Mouse (Mus musculus): ENCODE measurements around the gene Rbpj. TPM values are rescaled to one million over a fixed set of nuclear protein-coding genes. Genes with fewer than 3 reads are reported as not detected.
A peak's percentile ranks its signal among the peaks of the same experiment; 100 is the strongest.

Gene Rbpj
- polyA plus RNA-seq, 1 experiment from 2014 or later, result 42.6 TPM

DNA sequence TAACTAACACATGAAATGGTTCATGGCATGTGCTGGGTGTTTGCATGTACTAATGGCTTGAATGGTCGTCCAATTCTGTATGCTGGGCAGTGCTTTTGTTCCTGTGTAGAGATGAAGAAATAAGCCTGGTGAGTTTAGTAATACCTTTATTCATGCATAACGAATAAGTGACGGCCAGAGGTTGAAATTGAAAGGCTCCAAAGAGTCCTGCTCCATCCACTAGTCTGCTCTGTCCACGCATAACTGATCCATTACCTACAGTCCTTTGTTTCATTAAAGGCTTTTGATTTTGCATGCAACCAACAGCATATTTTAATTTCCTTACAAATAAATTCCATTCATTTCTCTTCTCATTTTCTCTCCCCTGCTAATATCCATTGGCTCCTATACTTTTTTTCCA lies 53.2 kb downstream of the Rbpj start:
- H3K27me3 ChIP-seq, result no peaks in the 10 kb centered on the region
- 77% methylated on average over 4 of the region's 4 CpGs for WGBS
- no peak for ATAC-seq (ENCODE audit: insufficient number of reproducible peaks, insufficient read depth, low FRiP score, low TSS enrichment, low read depth)
- H3K4me3 ChIP-seq, result no peak overlapping the region
- no peaks in the 10 kb centered on the region for H3K9me3 ChIP-seq
- H3K36me3 ChIP-seq, result no peaks in the 10 kb centered on the region
- no peak overlapping the region for H3K27ac ChIP-seq
- no peak overlapping the region for H3K4me2 ChIP-seq
- peaks cover 23% of the 10 kb centered on the region for H3K4me1 ChIP-seq
- H3K9ac ChIP-seq, result no peak overlapping the region

DNA sequence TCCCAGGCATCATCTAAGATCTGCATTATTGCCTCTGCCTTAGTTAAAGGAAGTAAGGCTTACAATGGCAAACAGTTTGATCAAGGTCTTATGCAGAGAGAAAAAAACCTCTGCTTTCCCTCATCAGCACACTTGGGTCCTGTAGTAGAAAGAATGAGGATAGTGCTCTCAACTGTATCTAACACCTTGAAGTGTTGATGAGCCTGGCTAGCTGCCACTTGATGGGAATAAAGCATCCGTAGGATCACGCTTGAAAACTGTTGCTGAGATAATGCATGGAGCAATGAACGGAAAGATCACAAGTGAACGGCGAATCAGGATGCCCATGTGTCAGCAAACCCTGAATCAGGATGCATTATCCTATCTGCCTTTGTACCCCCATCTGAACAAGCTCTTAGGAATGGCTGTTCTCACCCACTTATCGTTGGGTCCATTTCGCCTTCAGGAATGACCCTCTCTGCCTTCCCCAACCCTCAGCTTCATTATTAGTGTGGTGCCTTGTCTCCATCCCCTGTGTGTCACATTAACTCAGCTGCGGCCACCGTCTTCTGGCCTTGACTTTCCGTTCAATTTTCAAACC lies 54.1 kb downstream of the Rbpj start:
- WGBS, result 94% methylated on average over 10 of the region's 10 CpGs
- Histone ChIP-seq H3K27me3 (no peaks in the 10 kb centered on the region), H3K9ac (no peak overlapping the region), H3K4me2 (no peak overlapping the region), H3K36me3 (no peaks in the 10 kb centered on the region), H3K9me3 (no peaks in the 10 kb centered on the region), H3K27ac (no peak overlapping the region), H3K4me1 (peaks cover 23% of the 10 kb centered on the region), H3K4me3 (no peak overlapping the region)
- no peak for ATAC-seq (ENCODE audit: insufficient number of reproducible peaks, insufficient read depth, low FRiP score, low TSS enrichment, low read depth)

DNA sequence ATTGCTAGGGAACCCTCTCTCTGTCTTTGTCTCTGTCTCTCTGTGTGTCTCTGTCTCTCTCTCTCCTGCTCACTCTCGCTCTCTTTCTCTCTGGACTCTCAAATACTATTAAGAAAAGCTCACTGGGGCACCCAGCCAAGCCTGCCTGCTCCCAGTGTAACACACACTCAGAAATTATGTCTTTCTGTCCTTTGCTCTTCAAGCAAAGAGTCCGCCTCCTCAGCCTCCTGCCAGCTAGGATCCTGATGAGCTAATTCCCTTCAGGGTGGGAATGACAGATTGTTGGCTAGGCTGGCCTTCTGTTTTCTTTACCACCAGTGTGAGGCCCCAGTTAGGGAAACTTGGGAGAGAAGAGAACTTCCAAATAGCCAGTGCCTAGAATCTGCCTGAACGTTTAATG lies 57.1 kb downstream of the Rbpj start:
- Histone ChIP-seq H3K9me3 (no peaks in the 10 kb centered on the region), H3K4me2 (no peak overlapping the region), H3K9ac (no peak overlapping the region), H3K4me3 (no peak overlapping the region), H3K4me1 (peaks cover 27% of the 10 kb centered on the region), H3K27ac (no peak overlapping the region), H3K27me3 (no peaks in the 10 kb centered on the region), H3K36me3 (no peaks in the 10 kb centered on the region)
- ATAC-seq (ENCODE audit: insufficient number of reproducible peaks, insufficient read depth, low FRiP score, low TSS enrichment, low read depth), result no peak
- 43% methylated on average over 3 of the region's 3 CpGs for WGBS

DNA sequence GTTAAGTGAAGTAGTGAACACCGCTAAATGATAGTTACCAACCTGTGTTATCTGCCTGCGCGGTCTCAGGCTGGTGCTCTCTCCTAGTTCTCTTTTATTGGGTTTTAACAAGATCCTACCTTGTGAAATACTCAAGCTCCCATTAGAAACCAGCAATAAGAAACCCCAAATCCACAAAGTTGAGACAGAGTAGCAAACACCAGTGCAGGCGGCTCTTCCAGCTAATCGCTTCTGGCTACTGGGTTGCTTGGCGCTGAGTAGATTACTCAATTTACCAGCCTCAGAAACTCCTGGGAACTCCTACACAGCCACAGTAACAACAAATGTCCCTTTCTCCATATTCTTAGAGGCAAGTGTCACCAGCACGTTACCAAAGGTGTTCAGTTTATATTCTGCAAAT lies 58.2 kb downstream of the Rbpj start:
- H3K9ac ChIP-seq, result no peak overlapping the region
- H3K27ac ChIP-seq, result no peak overlapping the region
- H3K9me3 ChIP-seq, result no peaks in the 10 kb centered on the region
- no peaks in the 10 kb centered on the region for H3K36me3 ChIP-seq
- no peak overlapping the region for H3K4me3 ChIP-seq
- H3K4me2 ChIP-seq, result no peak overlapping the region
- ATAC-seq (ENCODE audit: insufficient number of reproducible peaks, insufficient read depth, low FRiP score, low TSS enrichment, low read depth), result no peak
- H3K4me1 ChIP-seq, result peaks cover 22% of the 10 kb centered on the region
- WGBS, result 94% methylated on average over 7 of the region's 7 CpGs
- H3K27me3 ChIP-seq, result no peaks in the 10 kb centered on the region

DNA sequence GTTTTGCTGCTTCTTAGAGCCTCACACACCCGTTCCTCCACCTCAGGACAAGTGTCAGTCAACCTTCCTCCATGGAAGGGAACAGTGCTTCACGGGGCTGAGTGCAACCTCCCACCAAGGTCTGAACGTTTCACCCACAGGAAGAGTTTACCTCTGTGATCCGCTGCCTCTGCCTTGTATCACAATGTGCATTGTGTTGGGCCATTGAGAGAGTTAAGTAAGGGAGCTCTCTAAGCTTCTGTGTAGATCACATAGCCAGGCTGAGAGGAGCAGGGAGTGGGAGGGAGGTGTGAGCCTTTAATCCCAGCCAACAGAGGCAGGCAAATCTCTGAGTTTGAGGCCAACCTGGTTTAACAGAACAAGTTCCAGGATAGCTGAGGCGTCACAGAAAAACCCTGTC lies 58.9 kb downstream of the Rbpj start:
- Histone ChIP-seq H3K4me2 (no peak overlapping the region), H3K36me3 (no peaks in the 10 kb centered on the region), H3K9ac (no peak overlapping the region), H3K9me3 (no peaks in the 10 kb centered on the region), H3K27ac (no peak overlapping the region), H3K4me1 (peaks cover 22% of the 10 kb centered on the region), H3K4me3 (no peak overlapping the region), H3K27me3 (no peaks in the 10 kb centered on the region)
- 69% methylated on average over 5 of the region's 5 CpGs for WGBS
- ATAC-seq (ENCODE audit: insufficient number of reproducible peaks, insufficient read depth, low FRiP score, low TSS enrichment, low read depth), result no peak

DNA sequence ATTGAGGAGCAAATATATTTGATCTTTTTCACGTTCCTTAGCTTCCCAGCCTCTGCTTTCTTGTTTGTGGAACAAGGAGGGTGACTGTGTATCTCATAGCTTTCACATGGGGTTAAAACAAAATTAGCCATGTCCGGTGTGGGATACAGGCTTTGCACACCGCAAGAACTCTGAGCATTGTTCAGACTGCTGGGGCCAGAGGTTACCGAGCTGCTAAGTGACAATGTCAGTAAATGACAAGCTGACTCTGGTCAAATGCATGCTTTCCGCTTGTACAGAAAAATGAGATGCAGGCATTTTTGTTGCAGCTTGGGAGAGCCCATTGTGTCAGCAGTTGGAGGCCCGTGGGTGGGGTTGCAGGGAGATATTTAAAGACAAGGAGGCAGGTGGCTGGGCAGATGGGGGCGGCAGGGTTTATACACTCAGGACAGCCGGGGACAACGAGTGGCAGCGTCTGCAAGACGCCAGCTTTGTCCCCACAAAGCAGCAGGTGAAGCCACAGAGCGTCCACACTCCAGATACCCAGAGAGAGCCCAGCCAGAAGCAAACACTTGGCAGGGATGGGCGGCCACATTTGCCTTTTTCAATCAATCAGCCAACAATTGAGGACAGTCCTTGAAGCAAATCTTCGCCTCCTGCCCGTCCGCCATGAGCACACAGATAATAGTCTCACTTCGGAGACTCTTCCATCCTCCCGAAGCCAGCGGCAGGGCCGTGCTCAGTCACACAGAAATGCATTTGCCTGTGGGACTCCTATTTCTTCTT lies 59.5 kb downstream of the Rbpj start:
- H3K27ac ChIP-seq, result no peak overlapping the region
- WGBS, result 63% methylated on average over 20 of the region's 20 CpGs
- H3K9ac ChIP-seq, result no peak overlapping the region
- peaks cover 22% of the 10 kb centered on the region for H3K4me1 ChIP-seq
- no peak for ATAC-seq (ENCODE audit: insufficient number of reproducible peaks, insufficient read depth, low FRiP score, low TSS enrichment, low read depth)
- H3K9me3 ChIP-seq, result no peaks in the 10 kb centered on the region
- no peaks in the 10 kb centered on the region for H3K36me3 ChIP-seq
- no peak overlapping the region for H3K4me2 ChIP-seq
- H3K4me3 ChIP-seq, result no peak overlapping the region
- no peaks in the 10 kb centered on the region for H3K27me3 ChIP-seq

DNA sequence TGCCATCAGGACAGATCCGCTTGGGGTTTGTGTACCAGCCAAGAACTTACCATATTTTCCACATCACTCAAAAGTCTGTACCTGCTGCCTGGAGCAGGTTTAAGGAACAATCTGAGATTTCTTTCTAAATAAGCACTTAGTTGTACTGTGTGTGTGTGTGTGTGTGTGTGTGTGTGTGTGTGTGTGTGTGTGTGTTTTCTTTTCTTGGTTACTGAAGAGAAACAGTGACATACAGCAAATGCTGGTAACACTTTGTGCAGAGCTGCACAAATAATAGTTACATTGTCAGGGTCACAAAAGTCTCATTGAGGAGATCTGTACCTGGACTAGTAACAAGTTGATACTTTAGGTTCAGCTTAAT lies 60.1 kb downstream of the Rbpj start:
- no peaks in the 10 kb centered on the region for H3K36me3 ChIP-seq
- peaks cover 26% of the 10 kb centered on the region for H3K4me1 ChIP-seq
- H3K4me3 ChIP-seq, result no peak overlapping the region
- no peaks in the 10 kb centered on the region for H3K27me3 ChIP-seq
- no peaks in the 10 kb centered on the region for H3K9me3 ChIP-seq
- ATAC-seq (ENCODE audit: insufficient number of reproducible peaks, insufficient read depth, low FRiP score, low TSS enrichment, low read depth), result no peak
- no peak overlapping the region for H3K27ac ChIP-seq
- H3K9ac ChIP-seq, result no peak overlapping the region
- no peak overlapping the region for H3K4me2 ChIP-seq
- WGBS, result 59% methylated on average over 1 of the region's 1 CpGs

DNA sequence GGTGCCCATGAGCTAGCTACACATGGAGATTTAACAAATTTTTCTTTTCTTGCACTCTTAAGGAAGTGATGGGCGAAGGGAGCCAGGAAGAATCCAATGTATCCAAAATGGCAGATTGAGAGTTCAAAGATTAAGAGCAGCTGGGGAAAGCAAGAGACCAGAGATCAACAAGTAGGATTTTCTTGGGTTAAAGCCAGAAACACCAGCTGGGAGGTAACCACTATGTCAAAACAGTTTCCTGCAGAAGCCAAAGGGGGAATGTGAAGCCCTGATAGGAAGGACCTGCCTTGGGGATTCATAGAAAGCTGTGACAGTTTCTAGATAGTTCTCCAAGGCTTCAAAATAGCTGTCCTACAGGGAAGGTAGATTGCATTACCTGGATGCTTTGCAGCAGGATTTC lies 63.9 kb downstream of the Rbpj start:
- peaks cover 16% of the 10 kb centered on the region for H3K4me1 ChIP-seq
- no peak overlapping the region for H3K9ac ChIP-seq
- H3K9me3 ChIP-seq, result no peaks in the 10 kb centered on the region
- no peak for ATAC-seq (ENCODE audit: insufficient number of reproducible peaks, insufficient read depth, low FRiP score, low TSS enrichment, low read depth)
- H3K27ac ChIP-seq, result no peak overlapping the region
- no peak overlapping the region for H3K4me2 ChIP-seq
- H3K27me3 ChIP-seq, result no peaks in the 10 kb centered on the region
- no peaks in the 10 kb centered on the region for H3K36me3 ChIP-seq
- no peak overlapping the region for H3K4me3 ChIP-seq
- WGBS, result 86% methylated on average over 1 of the region's 1 CpGs

DNA sequence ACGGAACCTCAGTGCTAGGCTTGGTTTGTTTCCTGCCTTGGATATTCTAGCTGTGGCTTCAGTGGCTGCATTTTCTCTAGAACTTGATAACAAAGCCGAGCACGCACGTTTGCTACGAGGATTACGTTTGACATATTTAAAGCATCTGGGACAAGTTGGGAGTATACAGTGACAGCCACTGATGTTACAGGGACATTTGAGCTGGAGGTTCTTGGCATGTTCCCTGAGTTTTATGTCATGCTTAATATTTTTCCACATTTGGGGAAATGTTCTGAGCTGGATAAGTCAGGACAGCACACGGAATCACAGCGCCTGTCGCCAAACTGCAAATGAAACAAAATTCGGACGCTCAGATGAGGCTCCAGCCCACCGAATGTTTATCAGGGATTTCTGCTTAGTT lies 69.1 kb downstream of the Rbpj start:
- Histone ChIP-seq H3K27me3 (no peaks in the 10 kb centered on the region), H3K4me1 (peaks cover 24% of the 10 kb centered on the region), H3K36me3 (no peaks in the 10 kb centered on the region), H3K9me3 (no peaks in the 10 kb centered on the region), H3K4me2 (no peak overlapping the region), H3K9ac (no peak overlapping the region), H3K4me3 (no peak overlapping the region), H3K27ac (no peak overlapping the region)
- ATAC-seq (ENCODE audit: insufficient number of reproducible peaks, insufficient read depth, low FRiP score, low TSS enrichment, low read depth), result no peak
- 41% methylated on average over 12 of the region's 12 CpGs for WGBS

DNA sequence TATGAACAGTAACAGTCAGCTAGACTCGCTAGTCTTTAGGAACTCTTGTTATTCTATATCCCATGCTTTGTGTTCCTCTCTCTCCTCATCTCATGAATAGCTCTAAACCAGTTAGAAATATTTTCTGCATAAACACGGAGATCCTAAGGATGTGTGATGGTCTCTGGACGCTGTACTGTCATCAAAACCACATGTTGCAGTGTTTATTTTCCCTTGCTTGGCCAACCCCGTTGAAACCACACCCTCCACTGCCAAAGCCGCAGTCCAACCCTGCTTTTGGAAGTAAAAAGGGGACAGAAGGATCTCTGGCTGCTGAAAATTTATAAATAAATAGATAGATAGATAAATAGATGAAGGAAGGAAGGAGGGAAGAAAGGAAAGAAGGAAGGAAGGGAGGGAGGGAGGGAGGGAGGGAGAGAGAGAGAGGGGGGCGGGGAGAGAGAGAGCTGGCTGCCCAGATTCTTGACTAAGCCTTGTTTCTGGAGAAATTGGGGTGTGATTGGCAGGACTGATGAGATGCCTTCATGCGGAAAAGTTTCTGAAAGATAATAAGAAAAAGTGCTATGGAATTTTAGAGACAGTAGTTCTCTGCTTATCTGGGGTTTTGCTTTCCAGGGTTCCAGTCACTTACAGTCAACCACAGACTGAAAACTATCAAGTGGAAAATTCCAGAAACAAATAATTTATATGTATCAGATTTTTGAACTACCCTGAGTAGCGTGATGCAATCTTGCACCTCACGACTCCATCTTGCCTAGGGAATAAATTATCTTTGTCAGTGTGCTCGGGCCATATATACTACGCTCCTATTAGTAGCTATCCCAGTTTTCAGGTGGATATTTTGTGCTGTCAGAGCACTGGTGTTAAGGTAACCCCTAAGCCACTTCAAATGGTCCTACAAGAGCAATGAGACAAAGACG lies 70.9 kb downstream of the Rbpj start:
- H3K9ac ChIP-seq, result no peak overlapping the region
- H3K27ac ChIP-seq, result peak overlapping the region; percentile 40; the same call in 1 of the 2 replicates
- no peaks in the 10 kb centered on the region for H3K27me3 ChIP-seq
- no peak for ATAC-seq (ENCODE audit: insufficient number of reproducible peaks, insufficient read depth, low FRiP score, low TSS enrichment, low read depth)
- no peaks in the 10 kb centered on the region for H3K36me3 ChIP-seq
- peaks cover 19% of the 10 kb centered on the region for H3K4me1 ChIP-seq
- WGBS, result 48% methylated on average over 12 of the region's 12 CpGs
- no peaks in the 10 kb centered on the region for H3K9me3 ChIP-seq
- H3K4me3 ChIP-seq, result no peak overlapping the region
- peak overlapping the region; percentile 7; the same call in 1 of the 2 replicates for H3K4me2 ChIP-seq

DNA sequence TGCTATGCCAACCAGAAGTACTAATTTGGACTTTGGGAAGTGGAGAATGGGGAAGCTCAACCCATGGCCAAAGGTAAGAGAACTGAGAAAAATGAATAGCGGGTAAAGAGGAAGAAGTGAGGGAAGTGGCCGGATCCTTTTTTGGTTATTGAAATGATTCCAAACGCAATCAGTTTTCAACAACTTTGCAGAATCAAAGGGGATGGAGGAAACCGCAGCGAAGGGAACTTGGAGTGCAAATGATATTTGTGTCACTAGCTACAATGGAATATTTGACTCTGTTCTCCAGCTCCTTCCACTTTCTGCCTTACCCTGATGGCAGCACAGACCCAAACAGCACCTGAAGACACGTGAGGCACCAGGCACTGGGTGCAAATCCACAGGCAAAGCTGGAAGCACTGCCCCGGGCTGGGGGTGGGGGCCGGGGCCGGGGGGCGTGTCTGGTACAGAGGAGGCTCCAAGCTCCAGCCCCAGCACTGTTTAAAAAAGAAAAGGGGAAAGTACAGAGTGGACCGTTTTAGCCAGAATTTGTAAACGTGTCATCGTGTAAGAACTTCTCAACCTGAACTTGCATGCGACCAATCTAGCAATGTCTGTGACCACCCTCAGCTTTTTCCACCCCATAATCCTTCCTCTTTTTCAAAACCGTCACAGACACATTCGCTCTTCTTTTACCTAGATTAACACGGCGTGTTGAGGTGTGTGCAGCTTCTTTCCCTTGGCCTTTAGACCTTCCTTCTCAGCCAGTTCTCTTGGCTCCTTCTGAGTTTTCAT lies 74.1 kb downstream of the Rbpj start:
- WGBS, result 83% methylated on average over 18 of the region's 18 CpGs
- peaks cover 16% of the 10 kb centered on the region for H3K4me1 ChIP-seq
- no peak overlapping the region for H3K4me3 ChIP-seq
- no peak overlapping the region for H3K27ac ChIP-seq
- no peaks in the 10 kb centered on the region for H3K36me3 ChIP-seq
- no peak for ATAC-seq (ENCODE audit: insufficient number of reproducible peaks, insufficient read depth, low FRiP score, low TSS enrichment, low read depth)
- no peak overlapping the region for H3K4me2 ChIP-seq
- no peaks in the 10 kb centered on the region for H3K9me3 ChIP-seq
- no peaks in the 10 kb centered on the region for H3K27me3 ChIP-seq
- no peak overlapping the region for H3K9ac ChIP-seq
